Mouse (Mus musculus) heart, postnatal 0 days (tissue): Measurements from ENCODE around the gene Habp2. TPM values are rescaled to one million over a fixed set of nuclear protein-coding genes. Genes with fewer than 3 reads are reported as not detected.
A peak's percentile ranks its signal among the peaks of the same experiment; 100 is the strongest.

ENCODE experiments used
- ATAC-seq: fragments of 200-750 bp; cut with Nextera tagmentation; 2 replicates; pipeline ENCODE4 v1.8.0; 2017; ENCODE audit warnings: low read depth, moderate number of reproducible peaks, moderate library complexity; ENCODE audit not compliant: insufficient read depth
- DNase-seq: peaks from one replicate; pipeline ENCODE4 v3.0.0-alpha.2; 2016; ENCODE audit warnings: low spot score
- H3K27ac ChIP-seq: fragments of 300-500 bp; sonication (generic); 2 replicates; pipeline ENCODE4 v1.5.1; 2014; ENCODE audit warnings: low read depth, mild to moderate bottlenecking
- H3K27me3 ChIP-seq: fragments of 300-500 bp; sonication (generic); 2 replicates; pipeline ENCODE4 v1.6.1; 2014; ENCODE audit warnings: low read length, mixed read lengths; ENCODE audit not compliant: control insufficient read depth, insufficient read depth
- H3K36me3 ChIP-seq: fragments of 300-500 bp; sonication (generic); replicated peaks from 2 replicates; pipeline ENCODE4 v1.6.1; 2014; ENCODE audit warnings: low read length, mixed read lengths; ENCODE audit not compliant: control insufficient read depth, insufficient read depth
- H3K4me1 ChIP-seq: fragments of 300-500 bp; sonication (generic); 2 replicates; pipeline ENCODE4 v1.6.1; 2014; ENCODE audit warnings: antibody characterized with exemption; ENCODE audit not compliant: control insufficient read depth, insufficient read depth
- H3K4me2 ChIP-seq: fragments of 300-500 bp; sonication (generic); 2 replicates; pipeline ENCODE4 v1.6.1; 2014; ENCODE audit warnings: low read depth, mild to moderate bottlenecking, low read length, moderate library complexity
- H3K4me3 ChIP-seq: fragments of 300-500 bp; sonication (generic); 2 replicates; pipeline ENCODE4 v1.5.1; 2014; ENCODE audit warnings: low read depth, low read length
- H3K9ac ChIP-seq: fragments of 300-500 bp; sonication (generic); replicated peaks from 2 replicates; pipeline ENCODE4 v1.6.1; 2014; ENCODE audit warnings: low read depth, low read length, mixed read lengths
- H3K9me3 ChIP-seq: fragments of 300-500 bp; sonication (generic); replicated peaks from 2 replicates; pipeline ENCODE4 v1.6.1; 2016; ENCODE audit warnings: low read length; ENCODE audit not compliant: control insufficient read depth
- CTCF ChIP-seq: IDR thresholded peaks from 2 replicates; pipeline ENCODE4 v1.5.1; 2016; ENCODE audit warnings: antibody characterized with exemption, control low read depth, low read depth
- EP300 ChIP-seq: IDR thresholded peaks from 2 replicates; pipeline ENCODE4 v1.6.1; 2016; ENCODE audit warnings: antibody characterized with exemption, low read depth
- WGBS: fragments of 180-500 bp; shearing (Covaris S2); extraction: QIAGEN DNeasy Blood & Tissue Kit; methylation state at CpG from one replicate; pipeline ENCODE4 v1.1.7; 2014; 5-methylcytosine and 5-hydroxymethylcytosine counted together
- polyA plus RNA-seq: library from polyadenylated mRNA; unstranded; fragments of >200 nt; fragmentation: Nextera tagmentation; extraction: Ambion mirVana; gene quantifications from 2 replicates; pipeline ENCODE4 v1.2.1, GENCODE M21; 2015
- total RNA-seq: library from RNA; depleted of rRNA; stranded (reverse); fragments of >200 nt; gene quantifications from 2 replicates; pipeline ENCODE4 v1.2.3, GENCODE M21; 2014; ENCODE audit warnings: low replicate concordance

The Habp2 gene
- total and polyA plus RNA-seq, 2 experiments from 2014 or later = 4.1 TPM; not detected in 1

- no peak for TF ChIP-seq EP300
- TF ChIP-seq CTCF = no peak
- H3K27me3 ChIP-seq = no peaks in the 10 kb centered on the region
- H3K4me2 ChIP-seq = no peak overlapping the region
- DNase-seq (no peak), ATAC-seq (no peak)
- no peaks in the 10 kb centered on the region for H3K9me3 ChIP-seq
- no peak overlapping the region for H3K4me3 ChIP-seq
- H3K9ac ChIP-seq = no peak overlapping the region
- H3K36me3 ChIP-seq = no peaks in the 10 kb centered on the region
- no peak overlapping the region for H3K27ac ChIP-seq
- WGBS = 74% methylated on average over 15 of the region's 15 CpGs
- H3K4me1 ChIP-seq = 0 out of 2 replicates have a peak, but pooled peaks cover 5% of the 10 kb centered on the region
Observed at GRCm38 (mm10) chr19:56287580-56288367, 837 bp downstream of the Habp2 start.

GRCm38 (mm10) chr19:56288436-56288835 lies 1.5 kb downstream of the Habp2 start:
- no peak overlapping the region for H3K4me3 ChIP-seq
- H3K27ac ChIP-seq = no peak overlapping the region
- H3K4me1 ChIP-seq = 0 out of 2 replicates have a peak, but pooled peaks cover 5% of the 10 kb centered on the region
- H3K36me3 ChIP-seq = no peaks in the 10 kb centered on the region
- H3K9ac ChIP-seq = no peak overlapping the region
- H3K9me3 ChIP-seq = no peaks in the 10 kb centered on the region
- no peaks in the 10 kb centered on the region for H3K27me3 ChIP-seq
- no peak for DNase-seq
- WGBS = 72% methylated on average over 4 of the region's 4 CpGs
- ATAC-seq = no peak
- H3K4me2 ChIP-seq = no peak overlapping the region
- TF ChIP-seq EP300 (no peak), CTCF (no peak)

- Histone ChIP-seq H3K4me1 (0 out of 2 replicates have a peak, but pooled peaks cover 5% of the 10 kb centered on the region), H3K4me3 (no peak overlapping the region), H3K36me3 (no peaks in the 10 kb centered on the region), H3K4me2 (no peak overlapping the region), H3K27ac (no peak overlapping the region), H3K9ac (no peak overlapping the region), H3K27me3 (no peaks in the 10 kb centered on the region), H3K9me3 (no peaks in the 10 kb centered on the region)
- WGBS = 82% methylated on average over 8 of the region's 8 CpGs
- DNase-seq = no peak
- TF ChIP-seq CTCF = no peak
- TF ChIP-seq EP300 = no peak
- ATAC-seq = no peak
Observed at GRCm38 (mm10) chr19:56289642-56290041, 2.7 kb downstream of the Habp2 start.

- peak; percentile 19; the same call in 1 of the 2 replicates for ATAC-seq
- H3K36me3 ChIP-seq = no peaks in the 10 kb centered on the region
- H3K27ac ChIP-seq = no peak overlapping the region
- DNase-seq = no peak
- H3K4me2 ChIP-seq = no peak overlapping the region
- H3K4me1 ChIP-seq = 0 out of 2 replicates have a peak, but pooled peaks cover 5% of the 10 kb centered on the region
- WGBS = 33% methylated on average over 6 of the region's 6 CpGs
- H3K9me3 ChIP-seq = no peaks in the 10 kb centered on the region
- H3K9ac ChIP-seq = no peak overlapping the region
- no peaks in the 10 kb centered on the region for H3K27me3 ChIP-seq
- TF ChIP-seq EP300 = no peak
- no peak for TF ChIP-seq CTCF
- H3K4me3 ChIP-seq = no peak overlapping the region
Observed at GRCm38 (mm10) chr19:56291898-56292297, 5.0 kb downstream of the Habp2 start.

- Histone ChIP-seq H3K9ac (no peak overlapping the region), H3K27ac (no peak overlapping the region), H3K27me3 (no peaks in the 10 kb centered on the region), H3K4me1 (0 out of 2 replicates have a peak, but pooled peaks cover 5% of the 10 kb centered on the region), H3K4me3 (no peak overlapping the region), H3K9me3 (no peaks in the 10 kb centered on the region), H3K36me3 (no peaks in the 10 kb centered on the region), H3K4me2 (no peak overlapping the region)
- TF ChIP-seq EP300 (no peak), CTCF (no peak)
- DNase-seq (no peak), ATAC-seq (0 out of 2 replicates have a peak, but pooled peaks have one; percentile 15)
- WGBS = 67% methylated on average over 9 of the region's 9 CpGs
Observed at GRCm38 (mm10) chr19:56292335-56292734, 5.4 kb downstream of the Habp2 start.
